Mouse (Mus musculus) embryo, embryonic 10.5 days (tissue): ENCODE measurements around the gene Trappc13.
"Not testable (repeated sequence)": the region's sequence is repeated elsewhere in the genome, so short reads cannot be mapped to it uniquely, and the experiment has no call there.

Source experiments
- DNase-seq: peaks from one replicate; pipeline ENCODE4 v3.0.0-alpha.2; 2015; ENCODE audit warnings: low spot score

Gene Trappc13

DNA sequence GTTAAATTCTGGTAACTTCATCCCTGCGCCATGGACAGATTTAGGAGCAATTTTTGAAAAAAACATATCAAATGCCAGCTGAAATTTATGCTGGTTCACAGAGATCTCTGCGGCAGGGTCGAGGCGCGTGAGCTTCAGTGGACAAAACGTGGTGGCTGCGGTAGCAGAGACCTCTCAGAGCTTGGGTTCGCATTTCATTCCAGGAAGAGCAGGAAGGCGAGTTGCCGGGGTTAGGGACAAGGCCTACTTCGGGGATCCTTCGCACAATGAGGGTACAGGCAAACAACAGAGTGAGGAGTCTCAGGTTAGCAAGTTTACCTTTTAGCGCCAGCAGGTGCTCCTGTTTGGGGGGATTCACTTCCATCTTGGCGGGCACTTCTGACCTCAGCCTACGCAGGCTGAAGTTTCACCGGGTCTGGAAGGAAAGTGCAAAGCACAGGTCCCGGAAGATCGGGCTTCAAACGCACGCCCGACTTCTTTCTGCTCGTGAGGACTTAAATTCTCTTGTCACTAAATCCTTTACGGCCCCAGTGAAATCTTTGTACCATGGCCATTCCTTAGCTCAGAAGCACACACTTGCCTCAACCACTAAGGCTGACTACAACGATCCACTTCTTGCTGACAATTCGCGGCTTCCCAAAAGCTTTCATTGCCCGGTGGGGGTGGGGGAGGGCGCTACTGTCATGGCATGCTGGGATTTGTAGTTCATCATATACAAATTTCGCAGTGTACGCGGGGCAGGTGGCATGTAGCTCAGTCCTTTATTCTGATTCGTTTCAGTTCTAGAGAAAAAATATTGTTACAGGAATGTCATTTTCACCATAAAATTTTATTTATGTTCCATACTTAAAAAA, at the start of gene Trappc13:
Gene Trappc13, minus strand, starts transcription at position 674 of the 854 bp plus-strand sequence.
- peak; percentile 95 for DNase-seq

DNA sequence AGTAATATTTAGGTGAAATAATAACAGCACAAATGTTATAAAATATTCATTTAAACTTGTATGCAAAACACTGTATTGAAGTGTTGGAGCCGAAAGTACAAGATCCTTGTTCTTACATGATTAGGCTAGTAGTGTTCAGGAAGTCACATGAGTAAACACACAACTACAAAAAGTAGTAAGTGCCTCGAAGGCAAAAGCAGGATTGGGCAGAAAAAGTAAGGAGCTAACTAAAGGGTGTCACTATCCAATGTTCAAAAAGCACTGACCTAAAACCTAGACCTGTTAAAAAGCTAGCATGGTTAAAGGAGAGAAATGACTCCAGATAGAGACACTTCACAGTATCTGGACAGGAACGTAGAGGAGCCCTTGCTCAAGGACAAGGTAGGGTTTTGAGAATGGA, 49.2 kb upstream of the Trappc13 start:
- DNase-seq: no peak

- peak; percentile 6 for DNase-seq
Measured at GRCm38 (mm10) chr13:104204313-104204712, 26.0 kb upstream of the Trappc13 start.

GRCm38 (mm10) chr13:104195891-104196290, 17.6 kb upstream of the Trappc13 start:
- not testable (repeated sequence) for DNase-seq

GRCm38 (mm10) chr13:104187357-104187756, 9.1 kb upstream of the Trappc13 start:
- no peak for DNase-seq

- DNase-seq: no peak
Measured at GRCm38 (mm10) chr13:104179176-104179888, 1.1 kb upstream of the Trappc13 start.

DNA sequence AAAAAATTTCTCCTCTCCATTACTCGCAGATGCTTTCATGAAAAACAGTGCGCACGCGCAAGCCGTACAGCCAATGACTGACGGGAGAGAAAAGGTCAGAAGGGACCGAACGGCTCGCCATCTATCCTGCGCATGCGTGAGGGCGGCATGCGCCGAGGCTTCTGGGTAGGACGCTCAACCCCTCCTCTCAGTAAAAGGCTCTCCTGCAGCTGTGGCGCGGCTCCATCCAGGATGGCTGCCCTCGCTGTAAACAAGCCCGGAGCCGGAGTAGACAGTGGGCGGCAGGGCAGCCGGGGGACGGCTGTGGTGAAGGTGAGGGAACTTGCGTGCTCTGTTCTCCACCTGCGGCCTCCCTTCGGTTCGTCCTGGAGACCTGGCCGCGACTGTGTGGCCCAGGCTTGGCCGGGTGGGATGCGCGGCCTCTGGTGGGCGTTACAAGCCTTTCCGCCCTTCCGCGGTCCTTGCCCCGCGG, 417 bp upstream of the Trappc13 start, which contains the start of gene Trim23:
Gene Trim23, plus strand, starts transcription at position 148 of the 472 bp plus-strand sequence.
- peak; percentile 100 for DNase-seq

GRCm38 (mm10) chr13:104176874-104177273, 1.4 kb downstream of the Trappc13 start:
- no peak for DNase-seq

DNA sequence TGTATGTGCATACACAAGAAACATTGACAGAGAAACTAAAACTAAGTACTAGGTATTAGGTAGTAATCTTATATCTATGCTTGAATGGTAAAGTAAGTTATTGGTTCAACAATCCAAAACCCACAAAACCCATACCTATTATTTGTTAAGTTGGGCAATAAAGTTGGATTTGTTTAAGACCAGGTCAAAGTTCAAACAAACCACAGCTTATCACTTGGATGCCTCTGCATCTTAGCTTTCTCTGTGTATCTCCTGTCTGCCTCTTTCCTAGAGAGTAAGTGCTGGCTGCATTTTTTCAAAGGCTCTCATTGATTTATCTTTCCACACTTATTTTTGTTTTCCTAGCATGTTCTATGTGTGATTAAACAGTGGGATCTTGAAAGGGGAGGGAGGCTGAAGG, 5.8 kb downstream of the Trappc13 start:
- DNase-seq: no peak

DNA sequence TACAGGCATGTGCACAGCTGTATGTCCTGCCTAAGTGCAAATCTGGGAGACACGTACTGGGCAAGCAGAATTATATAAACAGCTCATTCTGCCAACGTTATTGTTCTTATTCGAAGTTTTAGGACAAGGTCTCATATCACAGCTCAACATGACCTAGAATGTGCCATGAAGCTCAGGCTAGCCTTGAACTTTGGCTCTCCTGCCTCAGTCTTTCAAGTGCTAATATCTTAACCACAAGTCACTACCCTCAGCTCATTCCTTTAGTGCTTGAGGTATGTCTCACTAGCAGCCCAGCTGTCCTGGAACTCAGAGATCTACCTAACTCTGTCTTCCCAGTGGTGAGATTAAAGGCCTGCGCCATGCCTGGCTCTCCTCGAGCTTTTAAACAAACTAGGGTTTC, 6.6 kb downstream of the Trappc13 start:
- DNase-seq: no peak

DNA sequence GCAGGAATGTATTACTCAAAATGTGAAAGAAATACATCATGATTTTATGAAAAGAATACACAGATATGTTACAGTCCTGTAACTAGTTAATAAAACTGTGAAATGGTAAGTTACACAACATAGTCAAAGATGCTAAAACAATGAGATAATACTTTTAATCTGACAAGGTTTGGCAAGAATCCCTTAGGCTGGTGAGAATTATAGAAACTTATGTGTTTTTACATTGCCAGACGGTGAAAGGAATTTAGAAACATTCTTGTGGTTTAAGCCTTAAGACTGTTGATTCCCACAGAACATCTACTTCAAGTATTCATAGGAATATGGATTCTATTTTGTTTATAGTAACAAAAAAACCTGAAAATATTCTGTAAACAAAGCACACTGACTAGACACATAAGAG, 22.6 kb downstream of the Trappc13 start:
- no peak for DNase-seq

- DNase-seq: no peak
Measured at GRCm38 (mm10) chr13:104155106-104155505, 23.2 kb downstream of the Trappc13 start.

DNA sequence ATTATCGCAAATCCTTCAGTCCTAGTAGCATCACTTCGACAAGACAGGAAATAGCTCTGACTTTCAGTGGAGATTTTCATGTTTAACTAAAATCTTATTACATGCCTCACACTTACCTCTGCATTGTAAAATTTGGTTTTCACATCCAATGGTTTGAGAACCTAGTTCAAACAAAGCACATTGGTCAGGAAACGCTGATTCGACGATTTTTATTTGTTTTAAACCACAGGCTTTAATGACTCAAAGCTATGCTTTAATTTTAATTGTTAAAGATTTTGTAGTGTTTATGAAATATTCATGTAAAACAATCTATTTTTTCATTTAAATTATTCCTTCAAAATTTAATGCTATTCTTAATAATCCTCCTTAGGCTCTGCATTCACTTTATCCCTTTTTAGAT, 24.1 kb downstream of the Trappc13 start:
- no peak for DNase-seq

GRCm38 (mm10) chr13:104145646-104146045, 32.6 kb downstream of the Trappc13 start:
- DNase-seq: no peak

DNA sequence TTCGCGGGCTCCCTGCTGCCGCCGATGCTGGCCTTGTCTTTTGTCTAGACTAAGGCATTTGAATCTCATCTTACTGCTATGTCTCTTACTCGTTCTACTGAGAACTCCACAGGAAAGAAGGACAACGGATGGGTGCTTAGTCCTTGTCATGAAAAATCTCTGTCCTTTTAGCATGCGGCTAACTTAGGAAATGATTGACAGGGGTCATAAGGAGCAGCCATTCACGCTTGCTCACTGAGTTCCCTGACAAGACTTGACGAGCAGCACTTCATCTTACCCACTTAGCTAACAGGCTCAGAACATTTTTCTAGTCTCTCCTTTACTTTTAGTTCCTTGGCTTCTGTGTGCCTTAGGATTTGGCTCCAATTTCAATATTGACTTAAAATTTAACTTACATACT, 33.4 kb downstream of the Trappc13 start:
- DNase-seq: no peak

DNA sequence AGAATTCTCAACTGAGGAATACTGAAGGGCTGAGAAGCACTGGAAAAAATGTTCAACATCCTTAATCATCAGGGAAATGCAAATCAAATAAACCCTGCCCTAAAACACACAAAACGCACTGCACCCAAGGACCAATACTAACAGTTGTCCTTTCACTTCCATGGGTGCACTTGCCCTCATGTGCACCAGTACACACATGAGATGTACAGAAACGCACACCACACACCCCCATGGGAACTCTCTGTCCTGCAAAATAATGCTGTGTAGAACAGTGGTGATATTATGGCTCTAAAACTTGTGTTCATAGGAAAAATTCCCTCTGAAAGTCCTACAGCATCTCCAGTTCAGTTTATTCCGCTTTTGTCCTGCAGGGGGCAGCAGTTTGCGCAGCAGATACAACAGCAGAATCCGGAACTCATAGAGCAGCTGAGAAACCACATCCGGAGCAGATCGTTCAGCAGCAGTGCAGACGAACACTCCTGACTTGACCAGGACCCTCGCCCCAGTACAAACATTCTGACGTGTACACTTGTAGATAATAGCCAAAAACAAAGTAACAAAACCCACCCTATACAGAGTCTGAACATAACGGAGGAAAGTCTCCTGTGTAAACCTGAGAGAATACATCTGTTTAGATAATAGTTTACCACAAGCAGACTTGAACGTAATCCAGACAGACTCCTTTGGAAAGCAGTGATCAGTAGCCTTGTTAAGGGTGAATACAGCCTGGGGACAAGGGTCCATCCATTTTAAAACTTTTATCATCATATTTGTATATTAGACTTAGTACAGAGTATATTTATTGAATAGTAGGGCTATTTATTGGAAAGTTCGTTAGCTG, 38.7 kb downstream of the Trappc13 start:
- peak; percentile 84 for DNase-seq

DNA sequence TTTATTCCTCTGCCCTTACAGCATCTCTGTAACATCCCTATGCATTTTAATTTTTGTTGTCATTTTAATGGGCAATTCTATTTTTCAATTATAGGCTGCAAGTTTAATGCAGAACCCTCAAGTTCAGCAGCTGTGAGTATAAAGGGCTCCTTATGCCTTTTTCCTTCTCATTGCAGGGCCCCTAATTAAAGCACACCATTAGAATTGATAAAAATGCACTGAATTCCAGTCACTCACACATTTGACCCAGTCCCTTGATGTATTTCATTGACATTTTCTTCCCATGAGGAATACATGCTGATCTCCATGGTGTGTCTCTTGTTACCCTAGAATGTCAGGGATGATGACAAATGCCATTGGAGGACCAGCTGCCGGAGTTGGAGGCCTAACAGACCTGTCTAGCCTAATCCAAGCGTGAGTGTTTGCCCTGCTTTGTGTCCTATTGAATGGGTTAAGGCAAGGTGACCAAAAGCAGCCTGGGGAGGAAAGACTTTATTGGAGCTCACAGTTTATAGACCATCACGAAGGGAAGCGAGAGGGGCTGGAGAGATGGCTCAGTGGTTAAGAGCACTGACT, 43.7 kb downstream of the Trappc13 start:
- no peak for DNase-seq

DNA sequence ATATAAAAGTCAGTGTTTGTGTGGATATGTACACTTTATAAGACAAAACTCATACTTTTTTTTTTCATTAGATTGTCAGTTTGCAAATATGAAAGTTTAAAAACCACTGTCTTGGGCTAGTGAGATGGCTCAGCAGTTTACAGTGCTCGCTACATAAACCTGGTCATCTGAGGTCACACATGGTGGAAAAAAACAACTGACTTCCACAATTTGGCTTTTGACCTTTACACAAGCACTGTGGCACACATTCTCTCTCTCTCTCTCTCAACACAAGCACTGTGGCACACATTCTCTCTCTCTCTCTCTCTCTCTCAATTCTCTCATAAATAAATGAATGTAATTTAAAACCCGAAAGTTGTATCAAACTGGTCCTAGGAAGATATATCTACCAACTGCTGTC, 45.7 kb downstream of the Trappc13 start:
- no peak for DNase-seq

GRCm38 (mm10) chr13:104123662-104124381, 54.4 kb downstream of the Trappc13 start:
- no peak for DNase-seq

DNA sequence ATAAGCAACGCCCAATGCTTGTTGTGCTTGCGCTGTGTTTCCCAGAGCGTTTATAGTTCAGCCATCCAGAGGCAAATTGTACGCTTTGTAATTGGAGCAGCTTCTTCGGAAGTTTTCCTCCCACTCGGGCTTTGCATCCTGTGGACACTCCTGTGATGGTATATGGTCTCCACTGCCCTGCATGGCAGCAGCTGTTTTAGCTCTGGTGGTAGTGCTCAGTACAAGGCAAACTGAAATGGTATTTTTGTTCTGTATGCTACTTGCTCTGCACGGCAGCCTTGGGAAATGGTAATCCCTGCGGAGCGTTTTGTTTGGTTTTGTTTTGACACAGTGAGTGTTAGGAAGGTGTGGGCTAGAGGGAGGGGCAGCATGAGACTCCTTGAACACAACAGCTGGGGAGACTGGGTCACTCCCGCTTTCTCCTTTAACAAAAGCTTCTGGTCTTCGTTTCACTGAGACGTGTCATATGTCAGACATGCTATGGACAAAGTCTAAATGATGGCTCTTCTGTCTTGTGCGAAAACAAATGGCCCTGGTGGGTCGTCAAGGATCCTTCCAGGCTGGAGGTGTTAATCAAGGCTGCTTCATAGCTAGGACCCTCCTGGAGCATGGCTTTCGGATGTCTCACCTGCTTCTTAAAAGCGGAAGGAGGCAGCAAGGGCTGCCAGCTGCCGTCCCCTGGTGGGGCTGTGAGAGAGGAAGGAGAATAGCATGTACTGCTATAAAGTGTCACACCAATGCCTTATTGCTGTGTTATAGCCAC, 56.0 kb downstream of the Trappc13 start:
- DNase-seq: no peak
